Mouse (Mus musculus) heart, postnatal 0 days (tissue): ENCODE measurements around the gene Fgf18. TPM values are rescaled to one million over a fixed set of nuclear protein-coding genes. Genes with fewer than 3 reads are reported as not detected.
A peak's percentile ranks its signal among the peaks of the same experiment; 100 is the strongest.

ENCODE experiments used
- ATAC-seq: fragments of 200-750 bp; cut with Nextera tagmentation; 2 replicates; pipeline ENCODE4 v1.8.0; 2017; ENCODE audit warnings: low read depth, moderate number of reproducible peaks, moderate library complexity; ENCODE audit not compliant: insufficient read depth
- DNase-seq: peaks from one replicate; pipeline ENCODE4 v3.0.0-alpha.2; 2016; ENCODE audit warnings: low spot score
- H3K27ac ChIP-seq: fragments of 300-500 bp; sonication (generic); 2 replicates; pipeline ENCODE4 v1.5.1; 2014; ENCODE audit warnings: low read depth, mild to moderate bottlenecking
- H3K27me3 ChIP-seq: fragments of 300-500 bp; sonication (generic); 2 replicates; pipeline ENCODE4 v1.6.1; 2014; ENCODE audit warnings: low read length, mixed read lengths; ENCODE audit not compliant: control insufficient read depth, insufficient read depth
- H3K36me3 ChIP-seq: fragments of 300-500 bp; sonication (generic); replicated peaks from 2 replicates; pipeline ENCODE4 v1.6.1; 2014; ENCODE audit warnings: low read length, mixed read lengths; ENCODE audit not compliant: control insufficient read depth, insufficient read depth
- H3K4me1 ChIP-seq: fragments of 300-500 bp; sonication (generic); 2 replicates; pipeline ENCODE4 v1.6.1; 2014; ENCODE audit warnings: antibody characterized with exemption; ENCODE audit not compliant: control insufficient read depth, insufficient read depth
- H3K4me2 ChIP-seq: fragments of 300-500 bp; sonication (generic); 2 replicates; pipeline ENCODE4 v1.6.1; 2014; ENCODE audit warnings: low read depth, mild to moderate bottlenecking, low read length, moderate library complexity
- H3K4me3 ChIP-seq: fragments of 300-500 bp; sonication (generic); 2 replicates; pipeline ENCODE4 v1.5.1; 2014; ENCODE audit warnings: low read depth, low read length
- H3K9ac ChIP-seq: fragments of 300-500 bp; sonication (generic); replicated peaks from 2 replicates; pipeline ENCODE4 v1.6.1; 2014; ENCODE audit warnings: low read depth, low read length, mixed read lengths
- H3K9me3 ChIP-seq: fragments of 300-500 bp; sonication (generic); replicated peaks from 2 replicates; pipeline ENCODE4 v1.6.1; 2016; ENCODE audit warnings: low read length; ENCODE audit not compliant: control insufficient read depth
- CTCF ChIP-seq: IDR thresholded peaks from 2 replicates; pipeline ENCODE4 v1.5.1; 2016; ENCODE audit warnings: antibody characterized with exemption, control low read depth, low read depth
- EP300 ChIP-seq: IDR thresholded peaks from 2 replicates; pipeline ENCODE4 v1.6.1; 2016; ENCODE audit warnings: antibody characterized with exemption, low read depth
- WGBS: fragments of 180-500 bp; shearing (Covaris S2); extraction: QIAGEN DNeasy Blood & Tissue Kit; methylation state at CpG from one replicate; pipeline ENCODE4 v1.1.7; 2014; 5-methylcytosine and 5-hydroxymethylcytosine counted together
- polyA plus RNA-seq: library from polyadenylated mRNA; unstranded; fragments of >200 nt; fragmentation: Nextera tagmentation; extraction: Ambion mirVana; gene quantifications from 2 replicates; pipeline ENCODE4 v1.2.1, GENCODE M21; 2015
- total RNA-seq: library from RNA; depleted of rRNA; stranded (reverse); fragments of >200 nt; gene quantifications from 2 replicates; pipeline ENCODE4 v1.2.3, GENCODE M21; 2014; ENCODE audit warnings: low replicate concordance

The Fgf18 gene
- total and polyA plus RNA-seq, 2 experiments from 2014 or later, result 10.5 to 10.7 TPM

DNA sequence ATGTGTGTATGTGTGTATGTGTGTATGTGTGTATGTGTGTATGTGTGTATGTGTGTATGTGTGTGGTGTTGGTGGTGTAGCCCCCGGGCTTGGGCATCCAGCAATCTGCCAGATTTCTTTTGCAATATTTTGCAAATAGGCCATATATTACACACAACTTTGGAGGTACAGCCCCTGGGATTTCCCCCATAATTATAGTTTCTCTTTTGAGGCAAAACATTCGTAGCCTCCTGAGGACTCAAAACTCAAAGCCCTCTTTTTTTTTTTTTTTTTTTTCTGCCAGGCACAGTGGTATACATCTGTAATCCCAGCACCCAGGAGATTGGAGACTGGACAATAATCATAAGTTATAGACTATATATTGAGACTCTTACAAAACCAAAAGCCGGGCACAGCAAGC, 34.6 kb upstream of the Fgf18 start:
- Histone ChIP-seq H3K36me3 (no peaks in the 10 kb centered on the region), H3K4me3 (no peak overlapping the region), H3K9me3 (no peaks in the 10 kb centered on the region), H3K4me1 (peaks cover 5% of the 10 kb centered on the region; the same call in 1 of the 2 replicates), H3K27ac (no peak overlapping the region), H3K4me2 (no peak overlapping the region), H3K27me3 (peaks cover 38% of the 10 kb centered on the region), H3K9ac (no peak overlapping the region)
- 82% methylated on average over 3 of the region's 3 CpGs for WGBS
- TF ChIP-seq EP300 (no peak), CTCF (no peak)
- ATAC-seq, result no peak
- DNase-seq, result no peak

DNA sequence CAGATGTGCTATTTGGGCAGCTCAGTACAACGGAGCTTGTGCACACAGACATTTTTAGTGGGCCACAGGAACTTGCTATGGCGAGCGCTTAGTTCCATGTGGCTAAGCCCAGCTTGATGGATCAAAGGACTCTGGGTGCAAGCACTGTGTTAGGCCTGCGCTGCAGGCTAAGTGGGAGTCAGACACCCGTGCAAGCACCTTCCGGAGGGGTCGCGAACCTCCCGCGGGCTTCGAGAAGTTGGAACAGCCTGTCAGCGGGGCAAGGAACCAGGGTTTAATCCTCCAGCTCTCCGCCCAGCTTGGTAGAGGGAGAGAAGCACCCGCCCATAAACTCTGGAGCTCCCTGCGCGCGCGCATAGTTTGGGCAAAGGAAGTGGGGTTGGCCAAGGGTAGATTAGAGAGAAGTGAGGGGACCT, 33.5 kb upstream of the Fgf18 start:
- DNase-seq (no peak), ATAC-seq (no peak)
- Histone ChIP-seq H3K9ac (no peak overlapping the region), H3K4me3 (peak overlapping the region; percentile 12; the same call in 1 of the 2 replicates), H3K9me3 (no peaks in the 10 kb centered on the region), H3K27ac (no peak overlapping the region), H3K36me3 (no peaks in the 10 kb centered on the region), H3K4me2 (peak overlapping the region; percentile 52), H3K27me3 (peaks cover 40% of the 10 kb centered on the region), H3K4me1 (peaks cover 5% of the 10 kb centered on the region; the same call in 1 of the 2 replicates)
- WGBS, result 5% methylated on average over 18 of the region's 18 CpGs
- no peak for TF ChIP-seq CTCF
- TF ChIP-seq EP300, result no peak

DNA sequence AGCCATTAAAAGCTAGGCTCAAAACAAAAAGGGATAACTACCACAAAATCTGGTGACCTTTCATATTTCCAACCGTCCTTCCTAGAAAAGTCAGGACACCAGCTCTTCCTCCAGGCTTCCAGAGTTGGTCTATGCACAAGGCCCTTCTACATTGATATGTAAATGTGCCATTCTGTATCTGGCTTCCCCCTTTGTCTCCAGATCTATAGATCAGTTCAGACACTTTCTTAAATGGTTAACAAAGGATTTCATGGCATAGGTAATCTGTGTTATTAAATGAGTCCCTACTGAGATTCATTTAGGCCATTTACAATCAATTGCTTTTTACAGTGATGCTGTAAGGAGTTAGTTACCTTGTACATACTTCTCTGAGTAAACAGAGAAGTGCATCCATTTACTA, 32.6 kb upstream of the Fgf18 start:
- no peak for TF ChIP-seq CTCF
- TF ChIP-seq EP300, result no peak
- no peak overlapping the region for H3K4me2 ChIP-seq
- ATAC-seq, result no peak
- no peaks in the 10 kb centered on the region for H3K36me3 ChIP-seq
- DNase-seq, result no peak
- no peak overlapping the region for H3K27ac ChIP-seq
- 80% methylated on average over 1 of the region's 1 CpGs for WGBS
- H3K9me3 ChIP-seq, result no peaks in the 10 kb centered on the region
- peaks cover 5% of the 10 kb centered on the region; the same call in 1 of the 2 replicates for H3K4me1 ChIP-seq
- H3K27me3 ChIP-seq, result peaks cover 40% of the 10 kb centered on the region
- H3K9ac ChIP-seq, result no peak overlapping the region
- H3K4me3 ChIP-seq, result no peak overlapping the region

DNA sequence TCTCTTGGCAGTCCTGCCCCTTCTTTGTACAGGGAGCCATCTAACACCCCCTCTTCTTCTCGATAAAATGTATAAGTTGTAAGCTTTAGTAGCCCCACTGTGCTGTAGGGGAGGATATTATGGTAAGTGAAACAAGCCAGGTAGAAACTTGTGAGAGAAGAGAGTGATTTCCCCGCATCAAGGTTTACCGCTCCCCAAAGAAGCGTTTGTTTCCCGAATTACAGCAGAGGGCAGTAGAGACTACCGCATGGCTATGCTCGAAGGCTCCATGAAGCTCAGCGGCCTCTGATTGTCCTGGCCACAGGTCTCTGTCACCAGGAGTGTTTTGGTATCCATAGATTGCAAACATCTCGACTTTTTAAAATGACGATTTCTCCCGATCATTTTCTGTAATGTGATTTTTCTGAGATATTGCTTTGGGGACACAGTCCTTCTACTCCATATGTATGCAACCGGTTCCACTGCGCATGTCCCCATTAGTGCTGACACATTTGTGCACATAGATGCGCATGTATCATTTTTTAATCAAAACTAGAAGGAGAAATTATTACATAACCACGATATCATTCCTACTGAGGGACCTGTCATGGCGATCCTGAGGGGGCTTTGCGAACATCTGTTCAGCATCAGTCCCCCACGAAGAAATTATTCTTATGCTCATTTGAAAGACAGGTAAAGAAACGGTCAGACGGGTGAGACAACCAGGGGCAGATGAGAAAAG, 29.5 kb upstream of the Fgf18 start:
- Histone ChIP-seq H3K9me3 (no peaks in the 10 kb centered on the region), H3K4me2 (no peak overlapping the region), H3K27ac (no peak overlapping the region), H3K4me1 (peaks cover 5% of the 10 kb centered on the region; the same call in 1 of the 2 replicates), H3K27me3 (peaks cover 44% of the 10 kb centered on the region), H3K36me3 (no peaks in the 10 kb centered on the region), H3K4me3 (no peak overlapping the region), H3K9ac (no peak overlapping the region)
- TF ChIP-seq CTCF (peak; percentile 91), EP300 (no peak)
- DNase-seq (peak; percentile 67), ATAC-seq (no peak)
- 33% methylated on average over 20 of the region's 20 CpGs for WGBS

DNA sequence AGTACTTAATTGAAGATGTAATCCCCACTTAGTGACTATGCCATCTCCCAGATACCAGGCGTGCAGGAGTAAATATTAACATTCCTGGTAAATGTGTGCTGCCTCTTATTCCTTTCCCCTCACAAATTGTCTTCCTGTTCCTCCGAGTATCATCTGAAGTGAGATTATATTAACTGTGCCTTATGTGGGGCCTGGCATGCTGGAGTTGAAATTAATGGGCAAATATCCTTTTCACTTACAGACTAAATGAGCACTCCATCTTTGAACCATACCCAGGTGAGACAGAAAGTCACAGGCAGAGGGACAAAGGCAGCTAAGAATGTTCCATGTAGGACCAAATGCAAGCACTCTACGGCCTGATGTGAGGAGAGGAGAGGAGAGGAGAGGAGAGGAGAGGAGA, 28.6 kb upstream of the Fgf18 start:
- H3K27me3 ChIP-seq, result peaks cover 45% of the 10 kb centered on the region
- H3K4me2 ChIP-seq, result no peak overlapping the region
- WGBS, result 66% methylated on average over 2 of the region's 3 CpGs
- peaks cover 4% of the 10 kb centered on the region; the same call in 1 of the 2 replicates for H3K4me1 ChIP-seq
- H3K4me3 ChIP-seq, result no peak overlapping the region
- TF ChIP-seq EP300 (no peak), CTCF (no peak)
- no peaks in the 10 kb centered on the region for H3K36me3 ChIP-seq
- no peak overlapping the region for H3K9ac ChIP-seq
- H3K27ac ChIP-seq, result no peak overlapping the region
- no peaks in the 10 kb centered on the region for H3K9me3 ChIP-seq
- DNase-seq (no peak), ATAC-seq (no peak)

DNA sequence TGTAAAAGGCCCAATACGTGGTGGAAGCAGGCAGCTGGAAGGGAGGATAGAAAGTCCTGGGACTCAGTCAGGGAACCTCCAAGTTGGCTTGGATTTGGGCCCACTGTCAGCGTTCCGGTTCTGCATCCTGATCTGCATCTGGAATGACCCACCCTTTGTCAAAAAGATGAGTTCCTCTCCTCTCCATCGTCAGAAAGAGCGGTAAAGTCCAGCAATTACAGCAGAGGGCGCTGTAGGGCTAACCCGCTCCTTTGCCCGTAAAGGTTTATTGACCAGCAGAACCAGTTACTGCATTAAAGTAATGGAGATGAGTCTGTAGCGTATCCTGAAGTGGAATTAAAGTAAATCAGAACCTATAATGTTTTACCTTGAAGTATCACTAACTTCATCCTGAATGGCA, 23.3 kb upstream of the Fgf18 start:
- WGBS, result 12% methylated on average over 9 of the region's 9 CpGs
- Histone ChIP-seq H3K4me1 (no peaks in the 10 kb centered on the region), H3K4me2 (no peak overlapping the region), H3K27ac (no peak overlapping the region), H3K27me3 (peaks cover 10% of the 10 kb centered on the region), H3K4me3 (no peak overlapping the region), H3K9me3 (no peaks in the 10 kb centered on the region), H3K9ac (no peak overlapping the region), H3K36me3 (no peaks in the 10 kb centered on the region)
- TF ChIP-seq CTCF (peak; percentile 66), EP300 (no peak)
- DNase-seq, result peak; percentile 18
- no peak for ATAC-seq
